Mouse (Mus musculus) stomach, embryonic 16.5 days (tissue): ENCODE results near the gene Gpr62. TPM values are rescaled to one million over a fixed set of nuclear protein-coding genes. Genes with fewer than 3 reads are reported as not detected.

ENCODE experiments used
- polyA plus RNA-seq: library from polyadenylated mRNA; unstranded; fragments of >200 nt; fragmentation: Nextera tagmentation; extraction: Ambion mirVana; gene quantifications from 2 replicates; pipeline ENCODE4 v1.2.1, GENCODE M21; 2015

Gpr62 gene
- polyA plus RNA-seq, 1 experiment from 2014 or later: 0.26 TPM

Other genes with a start within 250 kb of the Gpr62 start
- gene Tlr9, start 243.3 kb downstream of the Gpr62 start, polyA plus RNA-seq: 0.09 TPM in 2 replicates
- gene Alas1, start 217.3 kb downstream of the Gpr62 start, polyA plus RNA-seq: 131 and 135 TPM in 2 replicates
- 22.2 and 24.5 TPM in 2 replicates for gene Poc1a, start 184.9 kb downstream of the Gpr62 start, polyA plus RNA-seq
- 14.2 and 14.5 TPM in 2 replicates for gene Dusp7, start 97.3 kb downstream of the Gpr62 start, polyA plus RNA-seq
- 747 and 881 TPM in 2 replicates for gene Rpl29, start 36.5 kb downstream of the Gpr62 start, polyA plus RNA-seq
- gene Acy1, start 27.6 kb downstream of the Gpr62 start, polyA plus RNA-seq: 43.4 and 44.3 TPM in 2 replicates
- gene Abhd14b, start 18.5 kb downstream of the Gpr62 start, polyA plus RNA-seq: 28.3 and 35.8 TPM in 2 replicates
- gene Abhd14a, start 18.3 kb downstream of the Gpr62 start, polyA plus RNA-seq: 49.5 and 50.4 TPM in 2 replicates
- 39.4 and 42.5 TPM in 2 replicates for gene Pcbp4, start 12.6 kb downstream of the Gpr62 start, polyA plus RNA-seq
- gene Rrp9, start 10.0 kb upstream of the Gpr62 start, polyA plus RNA-seq: 40.8 and 42.6 TPM in 2 replicates
- gene Parp3, start 11.0 kb upstream of the Gpr62 start, polyA plus RNA-seq: 6.2 and 6.7 TPM in 2 replicates
- gene Iqcf1, start 34.0 kb upstream of the Gpr62 start, polyA plus RNA-seq: not detected in 2 replicates
- gene Iqcf5, start 48.6 kb upstream of the Gpr62 start, polyA plus RNA-seq: not detected in 2 replicates
- not detected in 2 replicates for gene Iqcf3, start 95.7 kb upstream of the Gpr62 start, polyA plus RNA-seq
- not detected in 2 replicates for gene Iqcf4, start 105.1 kb upstream of the Gpr62 start, polyA plus RNA-seq
- gene Iqcf6, start 160.6 kb upstream of the Gpr62 start, polyA plus RNA-seq: not detected in 2 replicates
- 0.08 TPM in 1 of 2 replicates, not detected in the other for gene Grm2, start 190.1 kb upstream of the Gpr62 start, polyA plus RNA-seq
- gene Tex264, start 220.0 kb upstream of the Gpr62 start, polyA plus RNA-seq: 53.4 and 60.5 TPM in 2 replicates